Mouse (Mus musculus): ENCODE results near the gene Fate1. TPM values are rescaled to one million over a fixed set of nuclear protein-coding genes. Genes with fewer than 3 reads are reported as not detected.

Fate1 gene
- polyA plus RNA-seq, 1 experiment from 2014 or later = not detected

GRCm38 (mm10) chrX:72012804-72013203, 40.0 kb downstream of the Fate1 start:
- Histone ChIP-seq H3K27me3 (replicated peaks; ENCODE audit: control insufficient read depth, insufficient read depth, low read length) (no peaks in the 10 kb centered on the region), H3K4me3 (ENCODE audit: low read depth, low read length) (no peak overlapping the region), H3K27ac (replicated peaks; ENCODE audit: low read depth, low read length) (no peak overlapping the region), H3K4me1 (ENCODE audit: control insufficient read depth, insufficient read depth, low read length) (no peaks in the 10 kb centered on the region), H3K9me3 (ENCODE audit: control insufficient read depth, low read length) (no peaks in the 10 kb centered on the region), H3K36me3 (ENCODE audit: control insufficient read depth, insufficient read depth, low read length) (no peaks in the 10 kb centered on the region), H3K4me2 (ENCODE audit: low read depth, low read length) (no peak overlapping the region), H3K9ac (ENCODE audit: low read depth, low read length) (no peak overlapping the region)
- DNase-seq (ENCODE audit: low spot score) (no peak), ATAC-seq (ENCODE audit: low read depth) (no peak)
- WGBS = 28% methylated on average over 3 of the region's 3 CpGs

DNA sequence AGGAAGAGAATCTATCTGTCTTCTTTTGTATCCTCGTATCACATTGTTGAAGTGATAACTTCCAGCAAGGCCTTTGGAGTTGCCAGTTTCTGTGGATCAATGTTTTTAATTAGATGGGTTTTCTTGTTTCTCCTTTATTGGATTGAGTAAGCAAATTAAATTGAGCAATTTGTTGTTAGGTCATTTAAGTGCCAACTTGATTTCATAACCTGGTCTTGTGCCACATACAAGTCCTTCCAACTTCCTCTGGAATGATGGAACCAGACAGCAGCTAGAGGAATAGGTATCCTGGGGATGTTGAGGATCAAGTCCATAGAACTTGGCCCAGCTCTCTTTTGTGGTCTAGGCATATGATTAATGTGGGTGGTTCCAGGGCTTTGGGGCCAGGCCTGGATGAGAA, 49.5 kb downstream of the Fate1 start:
- H3K4me3 ChIP-seq (ENCODE audit: low read depth, low read length) = no peak overlapping the region
- ATAC-seq (ENCODE audit: low read depth) (no peak), DNase-seq (ENCODE audit: low spot score) (no peak)
- WGBS = 91% methylated on average over 1 of the region's 1 CpGs
- H3K9ac ChIP-seq (ENCODE audit: low read depth, low read length) = no peak overlapping the region
- no peaks in the 10 kb centered on the region for H3K4me1 ChIP-seq (ENCODE audit: control insufficient read depth, insufficient read depth, low read length)
- no peak overlapping the region for H3K4me2 ChIP-seq (ENCODE audit: low read depth, low read length)
- H3K27ac ChIP-seq (replicated peaks; ENCODE audit: low read depth, low read length) = no peak overlapping the region
- no peaks in the 10 kb centered on the region for H3K36me3 ChIP-seq (ENCODE audit: control insufficient read depth, insufficient read depth, low read length)
- H3K9me3 ChIP-seq (ENCODE audit: control insufficient read depth, low read length) = no peaks in the 10 kb centered on the region
- no peaks in the 10 kb centered on the region for H3K27me3 ChIP-seq (replicated peaks; ENCODE audit: control insufficient read depth, insufficient read depth, low read length)

- H3K4me1 ChIP-seq (ENCODE audit: control insufficient read depth, insufficient read depth, low read length) = no peaks in the 10 kb centered on the region
- H3K27me3 ChIP-seq (replicated peaks; ENCODE audit: control insufficient read depth, insufficient read depth, low read length) = no peaks in the 10 kb centered on the region
- no peak overlapping the region for H3K27ac ChIP-seq (replicated peaks; ENCODE audit: low read depth, low read length)
- ATAC-seq (ENCODE audit: low read depth) (no peak), DNase-seq (ENCODE audit: low spot score) (peak; percentile 29)
- no peak overlapping the region for H3K9ac ChIP-seq (ENCODE audit: low read depth, low read length)
- H3K4me3 ChIP-seq (ENCODE audit: low read depth, low read length) = no peak overlapping the region
- no peaks in the 10 kb centered on the region for H3K36me3 ChIP-seq (ENCODE audit: control insufficient read depth, insufficient read depth, low read length)
- H3K4me2 ChIP-seq (ENCODE audit: low read depth, low read length) = no peak overlapping the region
- no peaks in the 10 kb centered on the region for H3K9me3 ChIP-seq (ENCODE audit: control insufficient read depth, low read length)
- 33% methylated on average over 10 of the region's 10 CpGs for WGBS
These were observed 50.1 kb downstream of the Fate1 start for GRCm38 (mm10) chrX:72022750-72023398.

DNA sequence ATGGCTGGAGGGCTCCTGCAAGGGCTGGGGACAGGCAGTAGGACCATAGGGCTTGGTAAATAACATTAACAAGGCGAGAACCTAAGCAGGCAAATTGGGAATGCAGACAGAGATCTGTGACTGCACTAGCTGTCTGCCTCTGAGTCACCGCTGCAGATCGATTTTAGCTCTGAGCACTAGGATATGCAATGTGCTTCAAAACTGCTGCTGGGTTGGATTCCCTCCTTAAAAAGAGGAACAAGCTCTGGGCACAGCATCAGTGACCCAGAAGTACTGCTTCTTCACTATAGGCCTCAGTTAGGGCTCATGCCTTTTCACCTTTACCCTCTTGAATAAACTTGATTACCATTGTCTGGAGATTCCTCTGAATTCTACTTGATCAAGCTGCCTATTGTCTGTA, 50.8 kb downstream of the Fate1 start:
- no peak for ATAC-seq (ENCODE audit: low read depth)
- 68% methylated on average over 3 of the region's 3 CpGs for WGBS
- H3K27me3 ChIP-seq (replicated peaks; ENCODE audit: control insufficient read depth, insufficient read depth, low read length) = no peaks in the 10 kb centered on the region
- no peak overlapping the region for H3K4me3 ChIP-seq (ENCODE audit: low read depth, low read length)
- no peaks in the 10 kb centered on the region for H3K36me3 ChIP-seq (ENCODE audit: control insufficient read depth, insufficient read depth, low read length)
- no peak overlapping the region for H3K9ac ChIP-seq (ENCODE audit: low read depth, low read length)
- DNase-seq (ENCODE audit: low spot score) = no peak
- H3K27ac ChIP-seq (replicated peaks; ENCODE audit: low read depth, low read length) = no peak overlapping the region
- no peaks in the 10 kb centered on the region for H3K4me1 ChIP-seq (ENCODE audit: control insufficient read depth, insufficient read depth, low read length)
- H3K4me2 ChIP-seq (ENCODE audit: low read depth, low read length) = no peak overlapping the region
- H3K9me3 ChIP-seq (ENCODE audit: control insufficient read depth, low read length) = no peaks in the 10 kb centered on the region

Other genes with a start within 250 kb of the Fate1 start
- 61.1 and 66.3 TPM in 2 replicates for gene Vma21, start 157.1 kb upstream of the Fate1 start, polyA plus RNA-seq (2014; fragmentation: Nextera tagmentation; extraction: Ambion mirVana)
- 0.25 and 0.46 TPM in 2 replicates for gene Gm1141, start 52.0 kb upstream of the Fate1 start, polyA plus RNA-seq (2014; fragmentation: Nextera tagmentation; extraction: Ambion mirVana)
- gene Prrg3, start 10.4 kb upstream of the Fate1 start, polyA plus RNA-seq (2014; fragmentation: Nextera tagmentation; extraction: Ambion mirVana) = 14.6 and 16.2 TPM in 2 replicates
- gene Cnga2, start 18.9 kb downstream of the Fate1 start, polyA plus RNA-seq (2014; fragmentation: Nextera tagmentation; extraction: Ambion mirVana) = 1.1 and 2.9 TPM in 2 replicates
- gene Magea4, start 249.0 kb downstream of the Fate1 start, polyA plus RNA-seq (2014; fragmentation: Nextera tagmentation; extraction: Ambion mirVana) = not detected in 2 replicates

All from embryonic facial prominence, embryonic 14.5 days (tissue).